Mouse (Mus musculus) cerebellum, adult 11-12 months (tissue): ENCODE measurements at regions not wholly inside any gene's neighbourhood (a gene's known extent, or its start where the extent isn't known, plus 50 kb on each side); places are given as distances from the start of the nearest gene placed in this dataset.

Experiments used
- DNase-seq: peaks from one replicate; pipeline ENCODE4 v3.0.0; 2022

DNA sequence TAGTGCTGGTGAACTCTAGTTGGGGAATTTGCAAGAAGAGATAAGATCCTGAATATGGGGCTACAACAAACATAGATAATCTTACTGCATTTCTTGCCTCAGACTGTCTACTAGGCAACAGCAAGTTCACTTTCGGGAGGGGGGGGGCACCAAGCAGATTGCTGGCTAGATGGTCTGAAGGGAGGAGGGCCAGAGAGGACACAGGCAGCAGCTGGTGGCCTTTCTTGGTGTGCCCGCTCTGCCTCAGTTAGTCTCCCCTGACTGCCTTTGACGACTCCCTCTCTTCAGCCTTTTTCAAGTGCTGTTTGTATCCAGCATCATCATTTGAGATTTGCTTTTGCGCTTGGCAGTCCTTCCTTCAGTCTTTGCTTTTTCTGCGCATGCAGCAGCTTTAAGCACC, 242.2 kb downstream of the 1500009L16Rik start:
- no peak for DNase-seq

DNA sequence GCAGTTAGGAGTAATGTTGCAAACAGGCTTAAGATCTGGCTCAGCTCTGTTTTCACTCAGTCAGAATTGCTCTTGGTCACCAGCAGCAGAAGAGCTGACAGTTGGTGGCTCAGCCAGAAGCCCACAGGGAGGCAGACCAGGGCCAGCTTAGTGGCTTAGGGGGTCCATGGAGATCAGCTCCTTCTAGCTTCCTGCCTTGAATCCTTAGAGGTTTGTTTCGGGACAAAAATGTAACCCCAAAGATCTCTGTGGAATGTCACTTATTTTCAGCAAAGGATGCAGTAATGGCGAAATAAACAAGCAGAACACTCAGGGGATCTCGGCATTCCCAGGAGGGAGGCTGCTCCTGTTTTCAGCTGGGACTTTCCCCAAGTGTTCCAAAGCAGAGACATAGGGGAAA, 247.8 kb downstream of the 1500009L16Rik start:
- DNase-seq, result no peak

DNA sequence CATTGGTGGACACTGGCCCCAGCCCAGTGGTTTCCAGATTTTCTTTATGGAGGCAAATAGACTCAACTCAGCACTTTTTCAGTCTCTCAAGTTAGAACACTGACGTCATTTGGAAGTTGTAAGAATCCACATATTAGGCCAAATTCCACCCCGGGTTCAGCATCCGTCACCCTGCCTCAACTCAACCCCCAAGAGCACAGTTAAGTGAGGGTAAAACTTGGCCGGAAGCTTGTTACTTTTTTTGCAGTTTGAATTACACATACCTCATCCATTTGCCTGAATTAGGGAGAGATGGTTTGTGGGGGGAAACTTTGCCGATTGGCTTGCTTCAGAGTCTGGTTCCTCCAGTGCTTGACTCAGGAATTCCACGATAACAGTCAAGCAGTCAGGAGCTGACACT, 251.9 kb downstream of the 1500009L16Rik start:
- no peak for DNase-seq

DNA sequence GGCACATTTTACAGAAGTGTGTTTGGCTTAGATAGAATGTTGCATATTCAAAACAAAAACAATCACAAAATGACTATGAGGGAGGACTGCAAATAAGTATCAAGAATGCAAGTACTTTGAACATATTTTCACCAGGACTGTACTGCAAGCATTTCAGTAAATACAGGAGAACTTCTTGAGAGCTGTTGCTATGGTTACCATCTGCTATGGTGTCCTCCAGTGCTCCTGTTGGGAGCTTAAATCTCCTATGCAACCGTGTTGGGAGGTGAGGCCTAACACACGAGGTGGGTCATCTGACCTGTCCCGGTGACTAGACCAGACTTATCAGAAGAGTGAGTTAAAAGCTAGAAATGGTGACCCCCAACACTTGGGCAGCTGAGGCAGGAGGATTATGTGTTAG, 253.9 kb downstream of the 1500009L16Rik start:
- no peak for DNase-seq

DNA sequence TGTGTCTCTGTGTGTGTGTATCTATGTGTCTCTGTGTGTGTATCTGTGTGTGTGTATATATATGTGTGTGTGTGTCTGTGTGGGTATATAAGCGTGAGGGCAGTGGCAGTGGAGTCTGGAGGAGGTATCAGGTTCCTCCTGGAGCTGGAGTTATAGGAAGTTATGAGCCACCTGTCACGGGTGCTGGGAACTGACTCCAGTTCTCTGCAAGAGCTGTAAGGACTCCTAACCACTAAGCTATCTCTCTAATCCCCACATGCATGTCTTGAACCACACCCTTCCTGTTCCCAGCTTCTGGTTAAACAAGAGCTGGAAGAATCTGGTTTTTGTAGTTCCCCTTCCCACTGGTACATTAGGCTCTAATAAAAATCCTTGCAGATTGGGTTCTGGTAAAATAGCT, 257.3 kb downstream of the 1500009L16Rik start:
- no peak for DNase-seq

DNA sequence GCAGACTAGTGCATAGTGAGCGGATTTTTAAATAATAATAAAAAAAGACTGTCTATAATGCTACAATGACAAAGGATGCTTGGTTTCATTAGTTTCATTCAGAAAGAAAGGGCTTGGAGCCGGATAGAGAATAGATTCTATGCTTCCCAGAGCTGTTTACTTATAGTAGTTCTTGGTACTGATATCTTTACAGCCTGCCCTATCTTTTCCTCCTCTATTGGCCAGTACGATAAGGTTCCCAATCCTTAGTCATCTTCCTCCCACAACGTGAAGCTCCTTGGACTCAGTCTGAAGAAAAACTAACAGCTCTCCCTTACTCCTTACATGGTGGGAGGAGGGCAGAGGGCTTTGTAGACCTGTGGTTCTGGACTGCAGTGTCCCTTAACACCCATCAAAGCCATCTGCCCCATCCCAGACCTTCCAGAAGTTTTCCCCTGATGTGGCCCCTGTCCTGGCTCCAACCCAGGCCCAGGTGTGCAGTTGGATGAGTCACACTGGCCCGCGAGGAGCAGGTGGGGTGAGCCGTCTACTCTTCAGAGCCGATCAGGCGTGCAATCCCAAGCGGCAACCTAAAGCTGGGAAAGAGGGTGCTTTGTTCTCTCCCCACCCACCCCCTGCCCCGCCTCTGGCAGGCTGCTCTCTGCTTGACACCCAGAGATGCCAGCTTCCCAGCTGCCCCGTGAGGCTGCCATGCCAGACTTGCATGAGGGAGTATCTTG, 262.2 kb downstream of the 1500009L16Rik start:
- peak; percentile 7 for DNase-seq

DNA sequence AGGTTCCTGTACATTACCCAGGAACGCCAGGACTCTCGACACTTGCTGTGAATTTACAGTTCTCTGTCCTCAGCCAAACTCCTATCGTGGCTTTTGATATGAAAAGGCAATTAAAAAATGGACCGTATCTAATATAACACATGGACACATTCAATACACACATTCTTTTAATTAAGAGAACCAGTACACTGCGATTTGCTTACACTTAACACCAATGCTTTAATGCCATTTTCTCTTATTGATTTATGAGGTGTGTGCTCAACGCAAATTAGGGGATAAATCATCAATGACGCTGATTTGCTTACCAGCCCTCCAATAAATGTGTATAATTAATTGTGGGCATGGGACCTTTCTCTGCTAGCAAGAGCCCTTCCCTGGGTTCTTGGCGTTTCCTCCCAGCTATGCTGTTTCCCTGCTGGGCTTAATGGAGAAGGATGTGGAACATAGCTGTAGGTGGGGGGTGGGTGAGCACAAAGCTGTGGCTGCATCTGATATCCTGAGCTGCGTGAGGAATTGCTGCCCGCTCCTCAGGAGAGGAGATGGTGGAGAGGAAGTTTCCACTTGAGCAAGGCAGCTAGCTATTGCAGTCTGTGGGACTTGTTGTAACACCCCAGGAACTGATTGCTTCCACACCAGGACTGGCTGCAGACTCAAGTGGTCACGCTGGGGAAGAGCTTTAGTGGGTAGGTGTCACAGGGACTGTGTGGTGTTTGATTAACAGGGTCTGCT, 270.1 kb downstream of the 1500009L16Rik start:
- no peak for DNase-seq

DNA sequence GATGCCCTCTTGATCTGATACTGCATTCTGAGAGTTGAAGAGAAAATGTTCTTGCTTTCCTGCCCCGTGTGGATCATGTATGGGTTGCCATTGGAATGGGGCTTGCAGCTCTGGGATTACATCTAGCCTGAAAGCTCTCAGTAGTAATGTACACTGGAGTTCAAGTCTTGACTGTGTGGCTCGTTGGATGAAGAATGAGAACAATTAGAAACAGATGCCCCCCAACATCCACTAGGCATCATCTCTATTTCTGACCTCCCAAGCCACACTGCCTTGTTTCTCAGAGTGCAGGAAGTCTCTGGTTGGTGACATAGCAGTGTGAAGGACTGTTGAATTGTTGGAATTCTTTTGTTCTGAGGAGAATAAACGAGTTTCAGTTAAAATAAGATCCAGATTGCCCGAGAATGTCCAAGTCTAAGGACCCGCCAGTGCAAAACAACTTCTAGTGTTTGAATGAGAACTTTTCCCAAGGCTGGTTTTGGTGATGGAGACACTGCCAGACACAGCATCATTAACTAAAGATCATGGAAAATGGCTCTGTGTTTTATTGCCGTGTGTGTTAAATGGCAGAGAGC, 272.4 kb downstream of the 1500009L16Rik start:
- no peak for DNase-seq

DNA sequence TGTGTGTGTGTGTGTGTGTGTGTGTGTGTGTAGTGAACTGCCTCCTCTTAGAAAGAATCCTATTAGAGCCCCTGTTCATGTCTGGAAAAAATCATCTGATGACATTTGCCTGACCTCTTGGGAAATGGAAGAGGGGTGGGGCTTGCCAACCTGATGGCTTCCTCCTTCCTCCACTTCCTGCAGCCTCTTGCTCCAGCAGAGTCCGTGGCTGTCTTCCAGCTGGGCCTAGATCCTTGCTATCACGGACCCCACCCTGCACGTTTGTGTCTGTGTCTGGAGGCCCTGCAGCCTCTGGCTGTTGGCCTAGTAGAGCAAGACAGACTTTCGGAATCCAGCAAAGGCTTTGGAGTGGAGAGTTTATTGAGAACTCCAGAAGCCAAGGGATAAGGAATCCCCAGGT, 273.2 kb downstream of the 1500009L16Rik start:
- DNase-seq, result no peak

DNA sequence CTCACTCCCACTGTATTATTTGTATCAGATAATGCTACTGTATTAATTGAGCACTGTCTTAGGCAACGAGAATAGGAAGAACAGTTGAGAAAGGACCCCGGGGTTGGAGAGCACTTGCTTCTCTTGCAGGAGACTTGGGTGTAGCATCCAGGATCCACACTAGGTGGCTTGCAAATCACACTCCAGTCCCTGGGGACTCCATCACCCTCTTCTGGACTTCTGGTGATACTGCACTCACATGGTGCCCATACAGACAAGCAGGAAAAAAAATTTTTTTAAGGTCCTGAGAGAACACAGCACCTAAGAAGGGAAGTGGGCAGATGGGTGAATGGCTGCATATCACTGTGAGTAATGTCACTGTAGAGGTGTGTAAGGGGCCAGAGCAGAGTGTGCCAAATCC, 273.8 kb downstream of the 1500009L16Rik start:
- DNase-seq, result no peak

DNA sequence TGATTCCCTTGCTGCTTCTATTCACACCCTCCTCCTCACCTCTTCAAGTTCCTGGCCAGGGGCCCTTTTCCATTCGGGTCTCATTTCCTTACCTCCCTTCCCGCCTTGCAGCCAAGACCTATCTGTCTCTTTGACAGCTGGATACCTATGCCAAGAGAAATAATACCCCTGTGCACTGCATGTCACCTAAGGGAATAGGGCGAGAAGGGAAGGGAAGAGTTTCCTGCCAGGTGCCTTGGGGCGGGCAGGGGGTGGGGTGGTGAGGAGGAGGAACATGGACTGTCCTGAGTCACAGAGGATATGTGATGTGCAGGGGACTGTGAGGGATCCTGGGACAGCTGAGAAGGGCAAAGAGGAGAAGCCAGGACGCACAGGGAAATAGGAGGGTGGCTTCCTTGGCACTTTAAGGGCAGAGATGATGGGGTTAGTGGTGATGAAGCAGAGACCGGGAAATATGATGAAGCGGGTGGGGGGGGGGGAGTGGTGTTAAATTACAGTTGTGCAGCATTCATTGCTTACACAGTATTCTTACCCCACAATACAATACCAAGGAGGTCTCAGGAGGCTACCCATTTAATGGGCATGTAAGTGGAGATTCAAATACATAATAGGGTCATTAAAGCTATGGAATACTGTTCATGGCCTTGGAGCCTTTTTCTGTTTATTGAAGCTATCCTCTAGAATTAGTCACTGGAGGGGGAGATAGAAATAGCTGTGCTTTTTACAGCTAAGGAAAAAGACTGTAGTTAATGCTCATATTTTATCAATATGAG, 278.0 kb downstream of the 1500009L16Rik start:
- no peak for DNase-seq

DNA sequence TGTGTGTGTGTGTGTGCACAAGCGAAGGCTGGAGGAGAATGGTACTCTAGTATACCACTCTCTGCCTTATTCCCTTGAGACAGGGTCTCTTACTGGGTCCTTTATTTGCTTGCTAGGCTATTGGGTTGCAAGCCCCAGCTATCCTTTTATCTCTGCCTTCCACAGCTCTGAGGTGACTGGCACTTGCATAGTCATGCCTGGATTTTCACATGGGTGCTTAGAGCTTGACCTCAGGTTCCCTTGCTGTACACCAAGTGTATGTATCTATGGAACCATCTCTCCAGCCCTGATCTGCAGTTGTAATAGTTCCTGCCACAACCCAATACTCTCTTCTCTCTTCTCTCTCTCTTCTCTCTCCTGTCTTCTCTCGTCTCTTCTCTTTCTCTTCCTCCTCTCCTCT, 280.1 kb downstream of the 1500009L16Rik start:
- DNase-seq, result no peak

DNA sequence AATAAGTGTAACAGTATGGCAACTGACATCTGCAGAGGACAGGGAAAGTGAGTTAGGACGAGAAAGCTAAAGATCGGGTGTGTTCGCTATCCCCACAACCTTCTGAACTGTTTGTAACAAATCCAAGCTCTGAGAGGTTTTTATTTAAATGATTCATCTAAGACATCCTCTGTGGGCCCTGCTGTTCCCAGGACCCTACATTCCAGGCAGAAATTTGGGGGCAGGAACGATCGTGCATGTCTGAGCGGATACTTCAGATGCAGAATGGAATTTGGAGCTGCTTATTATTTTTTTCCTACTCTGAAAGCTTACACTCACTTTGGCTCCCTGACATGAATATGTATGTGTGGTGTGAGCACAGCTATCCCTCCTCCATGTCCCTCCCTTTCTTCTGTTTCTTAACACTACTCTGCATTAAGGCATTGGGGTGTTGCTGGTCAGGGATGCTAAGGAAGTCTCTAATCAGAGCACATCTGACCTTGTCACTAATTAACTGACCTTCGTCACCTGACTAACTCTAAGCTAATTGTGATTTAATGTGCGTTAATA, 281.0 kb downstream of the 1500009L16Rik start:
- DNase-seq, result no peak

DNA sequence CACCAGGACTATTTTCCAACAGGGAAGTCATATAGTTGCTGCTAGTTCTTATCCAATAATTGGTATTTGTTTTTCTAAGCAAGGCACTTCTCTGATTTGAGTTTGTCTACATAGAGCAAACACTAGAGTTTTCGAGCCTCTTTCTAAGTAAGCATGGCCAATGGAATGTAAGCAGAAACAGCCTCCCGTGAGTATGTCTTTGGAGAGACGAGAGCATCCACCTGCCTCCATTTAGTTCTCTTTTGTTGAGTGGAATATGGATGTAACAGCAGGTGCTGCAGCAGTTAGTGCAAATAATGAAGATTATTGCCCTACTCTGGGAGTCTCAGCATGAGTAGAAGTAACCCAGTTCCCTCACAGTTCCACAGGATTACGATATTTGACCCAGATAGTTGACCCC, 286.3 kb downstream of the 1500009L16Rik start:
- DNase-seq, result no peak

DNA sequence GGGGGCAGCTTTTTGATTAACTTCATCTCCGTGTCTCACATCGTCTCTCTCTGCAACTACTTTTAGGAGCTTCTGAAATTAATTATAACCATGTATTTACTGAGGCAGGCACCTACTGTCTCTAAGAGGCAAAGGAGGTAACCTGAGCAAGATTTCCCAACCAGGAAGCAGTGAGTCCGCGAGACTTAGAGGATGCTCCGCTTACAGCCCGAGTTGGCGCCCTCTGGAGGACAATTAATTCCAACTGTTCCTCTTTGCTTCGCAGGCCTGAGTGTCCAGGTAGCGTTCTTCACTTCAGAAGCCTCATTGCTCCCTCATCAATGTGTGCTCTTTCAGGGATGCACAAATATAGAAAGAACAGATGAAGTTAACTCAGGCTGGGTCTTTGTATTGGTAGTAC, 296.7 kb downstream of the 1500009L16Rik start:
- DNase-seq, result peak; percentile 55

DNA sequence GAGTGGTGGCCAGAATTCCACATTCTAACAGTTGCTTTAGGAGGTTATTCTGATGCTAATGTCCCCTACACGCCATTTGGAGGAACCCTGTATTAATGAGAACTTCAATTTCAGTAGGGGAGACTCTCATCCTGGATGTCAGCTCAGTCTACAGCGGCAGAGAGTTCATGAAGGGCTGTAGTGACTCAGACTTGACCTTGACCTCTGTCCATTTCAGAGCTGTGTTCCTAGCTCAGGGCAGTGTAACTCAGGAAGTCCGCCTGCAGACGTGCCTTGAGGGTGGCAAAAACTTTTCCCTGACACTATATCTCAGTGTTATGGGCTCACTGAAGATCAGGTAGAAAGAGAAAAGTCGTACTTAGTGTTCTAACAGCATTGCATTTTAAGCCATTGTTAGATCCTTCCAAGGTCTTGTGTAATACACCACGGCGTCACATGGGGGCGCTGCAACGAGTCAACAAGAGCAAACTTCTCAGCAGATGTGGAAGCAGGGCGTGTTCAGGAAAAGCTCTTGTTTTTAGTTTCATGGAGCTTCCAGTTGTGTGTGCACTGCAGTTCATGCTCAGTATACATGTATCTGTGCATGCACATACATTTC, 297.5 kb downstream of the 1500009L16Rik start:
- DNase-seq, result peak; percentile 30

DNA sequence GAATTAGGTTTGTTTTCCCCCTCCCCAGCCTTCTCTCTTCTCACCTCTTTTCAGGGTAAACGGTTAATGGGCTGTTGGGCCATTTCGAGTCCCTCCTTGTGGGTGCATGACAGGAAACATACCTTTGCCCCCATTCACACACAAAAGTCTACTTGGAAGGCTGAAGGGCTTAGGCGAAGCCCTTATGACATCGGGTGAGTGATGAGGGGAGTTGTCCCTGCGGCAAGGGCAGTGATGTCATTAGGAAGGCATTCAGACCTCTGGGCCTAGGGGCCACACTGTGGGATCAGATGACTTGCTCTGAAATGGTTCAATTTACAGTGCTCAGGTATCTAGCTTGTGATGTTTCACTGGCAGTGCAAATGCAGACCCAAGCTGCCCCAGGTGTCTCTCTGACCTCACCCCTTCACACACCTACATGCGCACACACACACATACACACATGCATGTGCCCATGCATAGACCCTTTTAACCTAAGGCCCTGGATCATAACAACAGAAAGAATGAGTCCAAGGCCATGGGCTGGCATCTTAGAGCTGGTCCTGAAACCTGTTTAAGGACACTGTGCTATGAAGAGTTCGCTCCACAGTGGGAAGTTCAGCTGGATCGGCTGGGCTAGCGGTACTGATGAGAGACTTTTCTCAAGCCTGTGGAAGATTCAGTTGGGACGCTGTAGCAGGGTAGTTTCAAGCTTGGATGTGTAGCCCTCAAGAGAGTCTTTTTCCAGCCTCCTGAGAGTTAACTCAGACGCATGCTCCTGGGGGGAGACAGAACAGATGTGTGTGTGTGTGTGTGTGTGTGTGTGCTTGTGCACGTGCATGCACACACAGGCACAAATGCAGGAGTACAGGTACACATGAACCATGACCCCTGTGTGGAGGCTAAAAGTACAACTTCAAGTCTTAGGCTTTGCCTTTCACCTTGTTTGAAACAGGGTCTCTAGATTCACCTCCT, 298.8 kb downstream of the 1500009L16Rik start:
- no peak for DNase-seq

DNA sequence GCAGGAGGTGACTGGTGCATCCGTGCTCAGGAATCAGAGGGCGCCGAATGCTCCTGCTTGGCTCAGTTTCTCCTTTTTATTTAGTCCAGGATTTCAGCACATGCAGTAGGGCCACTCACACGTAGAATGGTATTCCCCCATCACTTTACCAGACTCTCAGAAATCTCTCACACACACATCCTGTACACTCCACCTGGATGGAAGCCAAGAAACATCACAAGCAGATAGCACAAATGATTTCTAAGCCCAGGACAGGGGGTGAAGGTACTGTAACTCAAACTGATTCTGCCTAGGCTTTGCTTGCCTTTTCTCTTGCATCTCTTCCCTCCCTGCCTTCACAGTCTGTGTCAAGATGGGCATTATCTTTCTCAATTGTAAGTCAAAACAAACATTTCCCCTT, 301.6 kb downstream of the 1500009L16Rik start:
- DNase-seq, result no peak

DNA sequence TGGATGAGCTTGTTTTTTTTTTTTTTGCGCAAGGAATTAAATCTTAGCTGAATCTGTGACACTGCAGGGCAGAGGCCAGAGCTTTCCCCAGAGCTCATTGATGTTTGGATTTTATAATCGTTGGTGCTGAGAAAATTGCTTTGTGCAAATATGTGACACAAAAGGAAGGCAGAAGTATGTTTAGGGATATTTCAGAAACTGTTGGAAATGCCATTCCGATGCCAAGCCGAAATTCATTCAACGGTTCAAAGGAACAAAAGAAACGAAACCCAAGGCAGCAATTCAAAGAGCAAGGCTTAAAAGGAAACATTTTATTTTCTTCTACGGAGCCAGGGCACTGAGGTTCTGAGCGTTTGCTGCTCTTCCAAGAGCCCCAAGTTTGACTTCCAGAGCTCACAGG, 302.2 kb downstream of the 1500009L16Rik start:
- DNase-seq, result no peak

DNA sequence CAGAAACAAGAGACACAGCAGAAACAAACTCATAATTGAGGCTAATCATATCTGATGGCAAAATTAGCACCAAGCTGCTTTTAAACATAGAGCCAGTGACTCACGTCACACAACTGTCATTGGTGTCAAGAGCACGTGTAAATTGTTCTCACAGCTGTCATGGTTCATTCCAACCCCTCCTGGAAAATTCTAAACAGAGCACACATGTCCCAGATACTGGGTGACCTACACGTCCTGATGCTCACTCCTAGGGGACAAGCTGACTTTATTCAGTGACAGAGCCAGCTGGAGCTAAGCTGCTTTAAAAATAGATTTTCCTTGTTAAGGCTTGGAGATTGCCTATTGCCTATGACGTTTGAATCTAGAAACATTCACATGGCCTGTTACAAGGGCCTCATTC, 304.1 kb downstream of the 1500009L16Rik start:
- no peak for DNase-seq

DNA sequence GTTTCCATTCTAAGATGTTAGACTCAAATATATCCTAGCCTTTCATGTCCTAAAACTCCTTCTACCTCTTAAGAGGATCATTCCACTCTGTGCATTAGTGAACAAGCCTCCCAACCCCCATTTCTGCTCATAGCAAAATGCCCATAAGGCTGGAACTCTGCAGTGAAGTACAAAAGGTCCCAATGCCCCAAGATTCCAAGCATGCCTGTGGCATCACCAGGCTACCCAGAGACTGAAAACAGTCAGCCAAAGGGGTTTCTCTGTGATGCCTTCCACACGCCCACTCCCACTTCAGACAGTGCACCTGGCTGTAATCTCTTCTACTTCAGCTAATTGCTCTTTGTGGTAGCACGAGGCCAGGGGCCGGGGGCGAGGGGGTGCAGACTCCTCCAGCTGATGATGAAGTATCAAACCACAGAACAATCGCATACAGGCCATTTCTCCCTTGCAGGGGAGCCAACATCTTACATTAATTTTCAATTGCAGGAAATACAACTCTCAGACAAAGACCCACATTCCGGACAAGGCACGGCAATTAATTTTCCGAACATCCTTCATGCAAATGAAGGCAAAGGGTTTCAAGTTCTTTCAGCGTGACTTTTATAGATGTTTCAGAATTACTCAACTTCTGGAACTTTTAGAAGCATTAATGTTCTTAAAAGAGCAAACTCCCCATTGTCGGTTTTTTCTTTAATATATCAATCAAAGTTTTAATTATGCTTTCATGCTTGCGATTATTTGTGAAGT, 313.6 kb downstream of the 1500009L16Rik start:
- no peak for DNase-seq
